Mouse (Mus musculus): ENCODE results near the gene Kif21b. TPM values are rescaled to one million over a fixed set of nuclear protein-coding genes. Genes with fewer than 3 reads are reported as not detected.

The Kif21b gene
- total RNA-seq, 1 experiment: 3.0 TPM

DNA sequence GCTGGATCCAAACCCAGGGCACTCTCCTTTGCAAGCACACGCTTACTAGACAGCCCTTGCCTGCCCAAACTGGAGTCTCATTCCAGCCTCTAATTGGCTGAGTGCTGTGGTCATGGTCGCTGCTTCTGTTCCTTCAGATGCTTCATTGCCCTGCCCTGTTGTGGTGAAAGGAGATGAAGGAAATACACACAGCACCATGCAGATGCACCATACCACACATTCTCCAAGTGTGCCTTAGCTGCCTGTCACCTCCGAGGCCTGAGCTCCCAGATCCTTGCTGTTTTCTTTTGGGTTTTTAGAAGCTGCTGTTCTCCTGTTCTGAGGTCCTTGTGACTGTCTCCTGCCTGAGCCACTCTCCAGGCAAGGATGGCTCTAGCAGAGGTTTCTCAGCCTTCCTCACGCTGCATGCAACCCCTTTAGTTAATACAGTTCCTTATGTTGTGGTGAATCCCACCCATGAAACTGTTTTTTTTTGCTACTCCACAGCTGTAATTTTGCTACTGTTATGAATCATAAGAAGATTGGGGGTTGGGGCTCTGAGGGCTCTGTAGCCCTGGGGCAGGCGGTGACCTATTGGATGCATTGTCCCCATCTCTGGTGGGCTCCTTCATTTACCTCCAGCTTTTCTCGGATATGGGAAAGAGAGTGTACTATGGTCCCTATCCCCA is 4.7 kb downstream of the Kif21b start:
- no peak for DNase-seq (ENCODE audit: low read depth, low spot score)
- H3K27ac ChIP-seq (ENCODE audit: insufficient read depth, low read depth, low read length, poor library complexity, severe bottlenecking): no peak overlapping the region
- no peaks in the 10 kb centered on the region for H3K9me3 ChIP-seq (ENCODE audit: control insufficient read depth, insufficient read depth, low read depth, low read length)
- H3K36me3 ChIP-seq (ENCODE audit: control insufficient read depth, insufficient read depth, low read length, poor library complexity, severe bottlenecking): no peaks in the 10 kb centered on the region
- H3K9ac ChIP-seq (ENCODE audit: insufficient read depth, low read depth, low read length, poor library complexity, severe bottlenecking): no peak overlapping the region
- H3K4me3 ChIP-seq (ENCODE audit: insufficient read depth in 1 of 2, low read depth in 1 of 2, low read length in 2 of 2, poor library complexity in 1 of 2, severe bottlenecking in 1 of 2): no peak overlapping the region
- no peak for TF ChIP-seq CHD2 (IDR thresholded peaks at IDR 0.05; ENCODE audit: low read depth, low read length)
- no peak for TF ChIP-seq MAFK (IDR thresholded peaks at IDR 0.05; ENCODE audit: insufficient read depth, low read depth, low read length)
- TF ChIP-seq ZNF384 (IDR thresholded peaks at IDR 0.05; ENCODE audit: low read depth, low read length): no peak
- TF ChIP-seq HCFC1 (IDR thresholded peaks at IDR 0.05; ENCODE audit: borderline replicate concordance, insufficient read depth, low read length): no peak
- TF ChIP-seq ZC3H11A (IDR thresholded peaks at IDR 0.05; ENCODE audit: borderline replicate concordance, low read depth, low read length): no peak
- H3K4me1 ChIP-seq (ENCODE audit: control insufficient read depth in 2 of 2, insufficient read depth in 2 of 2, low read length in 2 of 2, poor library complexity in 1 of 2): peaks cover 7 to 33% of the 10 kb centered on the region in 2 experiments; a peak in 3 of 4 replicates
- in situ Hi-C loops (cut with MboI; ENCODE audit: low sequenced_read_pairs in 2 of 2, unreplicated experiment in 2 of 2): no loop called here

- no peak for DNase-seq (ENCODE audit: low read depth, low spot score)
- Histone ChIP-seq H3K4me1 (ENCODE audit: control insufficient read depth in 2 of 2, insufficient read depth in 2 of 2, low read length in 2 of 2, poor library complexity in 1 of 2) (peaks cover 7 to 33% of the 10 kb centered on the region in 2 experiments; a peak in 3 of 4 replicates), H3K36me3 (ENCODE audit: control insufficient read depth, insufficient read depth, low read length, poor library complexity, severe bottlenecking) (no peaks in the 10 kb centered on the region), H3K9me3 (ENCODE audit: control insufficient read depth, insufficient read depth, low read depth, low read length) (no peaks in the 10 kb centered on the region), H3K27ac (ENCODE audit: insufficient read depth, low read depth, low read length, poor library complexity, severe bottlenecking) (no peak overlapping the region), H3K4me3 (ENCODE audit: insufficient read depth in 1 of 2, low read depth in 1 of 2, low read length in 2 of 2, poor library complexity in 1 of 2, severe bottlenecking in 1 of 2) (no peak overlapping the region), H3K9ac (ENCODE audit: insufficient read depth, low read depth, low read length, poor library complexity, severe bottlenecking) (no peak overlapping the region)
- TF ChIP-seq ZNF384 (IDR thresholded peaks at IDR 0.05; ENCODE audit: low read depth, low read length) (no peak), MAFK (IDR thresholded peaks at IDR 0.05; ENCODE audit: insufficient read depth, low read depth, low read length) (no peak), ZC3H11A (IDR thresholded peaks at IDR 0.05; ENCODE audit: borderline replicate concordance, low read depth, low read length) (no peak), HCFC1 (IDR thresholded peaks at IDR 0.05; ENCODE audit: borderline replicate concordance, insufficient read depth, low read length) (no peak), CHD2 (IDR thresholded peaks at IDR 0.05; ENCODE audit: low read depth, low read length) (no peak)
- in situ Hi-C loops (cut with MboI; ENCODE audit: low sequenced_read_pairs in 2 of 2, unreplicated experiment in 2 of 2): no loop called here
Measured at GRCm38 (mm10) chr1:136136547-136136946, 5.4 kb downstream of the Kif21b start.

DNA sequence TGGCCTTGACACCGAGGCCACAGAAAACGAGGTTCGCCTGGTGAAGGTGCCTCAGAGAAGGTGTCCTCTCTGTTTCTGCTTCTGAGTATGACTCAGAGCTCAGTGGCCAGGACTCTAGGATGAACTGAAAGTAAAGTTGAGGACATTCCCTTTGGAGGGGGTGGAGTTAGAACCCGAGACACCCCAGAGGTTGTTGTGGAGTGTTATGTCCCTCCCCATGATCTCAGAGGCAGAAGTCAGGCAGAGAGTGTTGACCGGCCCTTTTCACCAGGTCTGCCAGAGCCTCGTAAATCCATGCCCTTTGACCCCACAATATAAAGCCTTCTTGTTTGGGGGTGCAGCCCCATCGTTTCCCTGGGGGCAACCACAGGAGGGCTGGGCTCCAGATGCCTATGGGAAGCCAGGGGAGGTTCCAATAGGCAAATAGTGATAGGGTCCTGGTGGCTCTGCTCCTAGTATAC is 5.9 kb downstream of the Kif21b start:
- TF ChIP-seq CHD2 (IDR thresholded peaks at IDR 0.05; ENCODE audit: low read depth, low read length) (no peak), ZC3H11A (IDR thresholded peaks at IDR 0.05; ENCODE audit: borderline replicate concordance, low read depth, low read length) (no peak), MAFK (IDR thresholded peaks at IDR 0.05; ENCODE audit: insufficient read depth, low read depth, low read length) (no peak), HCFC1 (IDR thresholded peaks at IDR 0.05; ENCODE audit: borderline replicate concordance, insufficient read depth, low read length) (no peak)
- Histone ChIP-seq H3K4me3 (ENCODE audit: insufficient read depth in 1 of 2, low read depth in 1 of 2, low read length in 2 of 2, poor library complexity in 1 of 2, severe bottlenecking in 1 of 2) (no peak overlapping the region), H3K9me3 (ENCODE audit: control insufficient read depth, insufficient read depth, low read depth, low read length) (no peaks in the 10 kb centered on the region), H3K9ac (ENCODE audit: insufficient read depth, low read depth, low read length, poor library complexity, severe bottlenecking) (no peak overlapping the region), H3K27ac (ENCODE audit: insufficient read depth, low read depth, low read length, poor library complexity, severe bottlenecking) (no peak overlapping the region), H3K36me3 (ENCODE audit: control insufficient read depth, insufficient read depth, low read length, poor library complexity, severe bottlenecking) (no peaks in the 10 kb centered on the region), H3K4me1 (ENCODE audit: control insufficient read depth in 2 of 2, insufficient read depth in 2 of 2, low read length in 2 of 2, poor library complexity in 1 of 2) (peaks cover 7 to 31% of the 10 kb centered on the region in 2 experiments; a peak in 3 of 4 replicates)
- in situ Hi-C loops (cut with MboI; ENCODE audit: low sequenced_read_pairs in 2 of 2, unreplicated experiment in 2 of 2): no loop called here
- DNase-seq (ENCODE audit: low read depth, low spot score): no peak

GRCm38 (mm10) chr1:136137575-136137974 is 6.4 kb downstream of the Kif21b start:
- in situ Hi-C loops (cut with MboI; ENCODE audit: low sequenced_read_pairs in 2 of 2, unreplicated experiment in 2 of 2): no loop called here
- Histone ChIP-seq H3K9me3 (ENCODE audit: control insufficient read depth, insufficient read depth, low read depth, low read length) (no peaks in the 10 kb centered on the region), H3K9ac (ENCODE audit: insufficient read depth, low read depth, low read length, poor library complexity, severe bottlenecking) (no peak overlapping the region), H3K4me1 (ENCODE audit: control insufficient read depth in 2 of 2, insufficient read depth in 2 of 2, low read length in 2 of 2, poor library complexity in 1 of 2) (peaks cover 8 to 33% of the 10 kb centered on the region in 2 experiments; a peak in 3 of 4 replicates), H3K4me3 (ENCODE audit: insufficient read depth in 1 of 2, low read depth in 1 of 2, low read length in 2 of 2, poor library complexity in 1 of 2, severe bottlenecking in 1 of 2) (no peak overlapping the region), H3K27ac (ENCODE audit: insufficient read depth, low read depth, low read length, poor library complexity, severe bottlenecking) (no peak overlapping the region), H3K36me3 (ENCODE audit: control insufficient read depth, insufficient read depth, low read length, poor library complexity, severe bottlenecking) (no peaks in the 10 kb centered on the region)
- DNase-seq (ENCODE audit: low read depth, low spot score): no peak
- TF ChIP-seq ZC3H11A (IDR thresholded peaks at IDR 0.05; ENCODE audit: borderline replicate concordance, low read depth, low read length) (no peak), CHD2 (IDR thresholded peaks at IDR 0.05; ENCODE audit: low read depth, low read length) (no peak), ZNF384 (IDR thresholded peaks at IDR 0.05; ENCODE audit: low read depth, low read length) (no peak), MAFK (IDR thresholded peaks at IDR 0.05; ENCODE audit: insufficient read depth, low read depth, low read length) (no peak), HCFC1 (IDR thresholded peaks at IDR 0.05; ENCODE audit: borderline replicate concordance, insufficient read depth, low read length) (no peak)
